Mouse (Mus musculus) cerebellum, adult (tissue): Measurements from ENCODE around the gene Bin2.

Source experiments
- ATAC-seq: cut with Nextera tagmentation; 2 replicates; pipeline ENCODE4 v1.9.2; 2017; ENCODE audit warnings: mild to moderate bottlenecking, moderate library complexity, mixed read lengths; ENCODE audit not compliant: insufficient number of reproducible peaks, low FRiP score, low TSS enrichment

The Bin2 gene

DNA sequence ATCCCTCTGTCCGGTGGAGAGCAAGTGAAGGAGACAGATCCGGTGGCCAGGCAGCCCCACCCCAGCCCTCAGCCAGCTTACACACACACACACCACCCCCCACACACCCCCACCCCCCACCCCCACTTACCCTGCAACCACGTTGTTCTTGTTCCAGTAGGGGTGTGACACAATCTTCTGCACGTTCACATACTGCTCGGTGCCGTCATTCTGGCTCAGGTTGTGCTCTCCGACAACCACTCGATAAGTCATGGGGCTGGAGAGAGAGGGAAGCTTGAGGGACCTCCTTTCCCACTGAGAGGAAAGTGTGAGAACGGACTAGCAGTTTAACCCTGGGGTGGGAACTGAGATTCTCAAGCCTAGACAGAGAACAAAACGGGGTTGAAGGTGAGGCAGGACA is 15.1 kb upstream of the Bin2 start:
- ATAC-seq: no peak

DNA sequence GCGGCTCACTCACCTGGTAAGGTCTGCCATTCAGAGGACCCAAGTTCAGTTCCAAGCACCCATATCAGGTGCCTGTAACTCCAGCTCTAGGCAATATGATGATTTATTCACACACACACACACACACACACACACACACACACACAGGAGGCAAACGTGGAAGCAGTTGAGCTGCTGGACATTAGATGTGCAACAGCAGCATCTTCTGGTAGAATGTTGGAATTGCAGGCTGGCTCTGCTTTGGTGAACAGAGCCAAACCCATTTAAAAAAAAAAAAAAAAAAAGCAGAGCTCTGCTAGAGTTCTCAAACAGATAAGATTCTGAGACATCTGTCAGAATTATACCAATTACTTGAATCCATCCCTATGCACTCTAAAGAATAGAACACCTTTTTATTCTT is 13.7 kb upstream of the Bin2 start:
- no peak for ATAC-seq

DNA sequence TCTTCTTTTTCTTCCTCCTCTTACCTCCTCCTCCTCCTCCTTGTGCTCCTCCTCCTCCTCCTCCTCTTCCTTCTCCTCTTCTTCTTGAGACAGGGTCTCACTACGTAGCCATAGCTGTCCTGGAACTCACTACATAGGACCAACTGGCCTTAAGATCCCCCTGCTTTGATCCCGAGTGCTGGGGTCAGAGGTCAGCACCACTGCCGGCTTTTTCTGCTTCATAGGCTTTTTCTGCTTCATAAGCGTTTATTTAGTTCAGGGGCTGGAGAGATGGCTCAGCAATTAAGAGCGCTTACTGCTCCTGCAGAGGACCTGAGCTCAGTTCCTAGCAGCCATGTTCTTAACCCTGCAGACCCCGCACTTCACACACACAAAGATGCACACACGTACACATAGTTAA is 12.4 kb upstream of the Bin2 start:
- no peak for ATAC-seq

DNA sequence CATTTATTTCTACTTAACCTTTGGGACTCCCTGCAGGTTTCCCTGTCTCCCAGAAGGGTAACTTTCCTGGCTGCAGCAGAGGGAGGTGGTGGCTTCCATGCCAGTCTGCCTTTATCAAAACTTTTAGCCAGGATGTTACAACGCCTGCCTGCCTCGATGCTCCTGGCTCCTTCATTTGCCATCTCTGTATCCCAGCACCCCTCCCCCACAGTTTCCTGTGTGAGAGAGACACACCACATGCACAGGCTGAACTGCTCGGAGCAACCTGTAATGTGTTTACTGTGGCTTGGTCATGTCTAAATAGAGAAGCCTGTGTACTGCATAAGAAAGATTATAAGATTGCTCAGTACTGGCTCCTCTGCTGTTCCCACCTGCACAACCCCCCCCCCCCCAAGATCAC is 11.0 kb upstream of the Bin2 start:
- no peak for ATAC-seq

DNA sequence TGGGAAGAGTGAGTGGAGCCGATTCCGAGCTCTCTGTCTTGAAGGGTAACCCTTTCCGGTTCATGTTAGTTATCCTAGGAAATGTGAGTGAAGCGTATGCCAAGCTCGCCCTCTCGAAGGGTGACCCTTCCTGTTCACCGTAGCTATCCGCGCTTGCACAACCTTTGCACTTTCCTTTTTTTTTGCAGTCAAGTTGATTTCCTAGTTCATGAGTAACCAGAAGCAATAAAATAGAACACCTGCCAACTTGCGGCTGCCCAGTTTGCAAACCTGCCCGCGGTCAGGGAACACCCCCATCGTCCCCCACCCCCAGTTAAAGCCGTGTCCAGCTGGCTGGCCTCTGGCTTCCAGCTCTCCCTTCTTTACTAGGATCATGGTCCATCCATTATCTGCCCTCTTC is 9.7 kb upstream of the Bin2 start:
- no peak for ATAC-seq

DNA sequence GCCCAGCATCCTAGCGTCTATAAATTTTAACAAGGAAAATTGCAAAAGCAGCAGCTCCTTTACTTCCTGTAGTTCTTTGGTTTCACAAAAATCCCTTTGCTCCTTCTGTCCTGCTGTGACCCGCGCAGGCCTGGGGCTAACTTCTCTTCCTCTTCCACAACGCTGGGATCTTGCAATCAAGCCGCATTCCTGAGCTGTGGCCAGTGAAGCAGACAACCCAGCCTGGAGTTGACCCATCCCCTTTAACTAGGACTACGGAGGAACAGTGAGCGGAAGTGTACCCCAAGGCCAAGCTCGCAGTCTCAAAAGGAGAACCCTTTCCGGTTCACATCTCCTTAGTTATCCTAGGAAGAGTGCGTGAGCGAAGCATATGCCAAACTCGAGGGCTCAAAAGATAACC is 9.2 kb upstream of the Bin2 start:
- ATAC-seq: no peak

DNA sequence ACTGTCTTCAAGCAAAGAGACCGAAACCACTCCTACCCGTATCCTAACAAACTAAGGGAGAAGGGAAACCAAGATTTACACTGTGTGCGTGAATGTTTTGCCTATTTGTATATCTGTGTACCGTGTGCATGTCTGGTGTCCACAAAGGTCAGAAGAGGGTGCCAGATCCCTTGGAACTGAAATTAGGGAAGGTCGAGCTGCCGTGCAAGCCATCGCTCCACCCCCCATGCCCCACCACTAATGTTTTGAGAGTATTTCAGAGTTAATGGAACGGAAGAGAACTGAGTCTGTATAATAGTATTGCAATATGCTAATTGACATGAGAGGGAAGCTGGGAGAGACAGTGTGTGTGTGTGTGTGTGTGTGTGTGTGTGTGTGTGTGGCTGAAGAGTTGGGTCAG is 8.3 kb upstream of the Bin2 start:
- no peak for ATAC-seq

DNA sequence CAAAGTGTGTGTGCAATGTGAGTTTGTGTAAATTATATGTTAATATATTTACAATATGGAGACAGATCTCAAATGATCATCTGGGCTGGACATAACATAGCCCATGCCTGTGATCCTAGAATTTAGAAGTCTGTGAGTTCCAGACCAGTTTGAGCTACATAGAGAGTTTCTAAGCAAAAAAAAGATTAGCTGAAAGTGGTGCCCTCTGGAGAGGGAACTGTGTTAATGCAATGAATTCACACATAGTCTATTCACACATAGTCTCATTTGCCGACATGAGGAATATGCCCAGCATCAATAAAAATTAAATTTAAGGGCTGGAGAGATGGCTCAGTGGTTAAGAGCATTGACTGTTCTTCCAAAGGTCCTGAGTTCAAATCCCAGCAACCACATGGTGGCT is 7.2 kb upstream of the Bin2 start:
- ATAC-seq: no peak

DNA sequence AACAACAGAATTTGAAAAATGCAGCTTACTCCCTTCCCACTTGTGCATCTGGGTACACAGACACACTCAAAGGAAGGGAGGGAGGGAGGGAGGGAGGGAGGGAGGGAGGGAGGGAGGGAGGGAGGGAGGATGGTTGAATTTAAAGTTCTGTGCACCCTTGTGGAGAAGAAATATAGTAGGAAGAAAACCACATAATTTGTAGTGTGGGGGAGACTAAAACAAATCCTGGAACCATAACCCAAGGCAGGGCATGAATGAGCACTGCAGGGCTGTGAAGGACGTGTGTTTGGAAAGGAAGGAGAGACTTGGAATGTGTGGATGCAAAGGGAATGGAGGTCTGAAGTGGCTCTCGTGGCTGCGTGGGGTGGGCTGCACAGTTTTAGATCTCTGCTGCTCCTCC is 6.1 kb upstream of the Bin2 start:
- no peak for ATAC-seq

DNA sequence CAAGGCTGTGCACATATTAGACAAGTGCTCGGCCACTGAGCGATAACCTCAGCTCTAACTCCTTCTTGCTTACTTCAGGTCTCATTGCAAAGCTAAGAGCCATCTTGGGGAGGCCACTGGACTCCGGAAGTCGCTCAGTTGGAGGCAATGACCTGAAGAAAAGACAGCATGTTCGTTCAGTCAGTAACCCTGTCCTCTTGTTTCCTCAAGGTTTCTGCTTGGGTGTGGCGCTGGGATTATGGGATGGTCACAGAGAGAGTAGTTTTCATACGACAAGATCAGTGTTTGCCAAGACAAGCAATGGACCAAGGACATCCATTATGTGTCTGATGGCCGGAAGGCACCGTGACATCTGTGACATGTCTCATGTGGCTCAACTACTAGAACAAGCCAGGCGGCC is 5.2 kb upstream of the Bin2 start:
- no peak for ATAC-seq

DNA sequence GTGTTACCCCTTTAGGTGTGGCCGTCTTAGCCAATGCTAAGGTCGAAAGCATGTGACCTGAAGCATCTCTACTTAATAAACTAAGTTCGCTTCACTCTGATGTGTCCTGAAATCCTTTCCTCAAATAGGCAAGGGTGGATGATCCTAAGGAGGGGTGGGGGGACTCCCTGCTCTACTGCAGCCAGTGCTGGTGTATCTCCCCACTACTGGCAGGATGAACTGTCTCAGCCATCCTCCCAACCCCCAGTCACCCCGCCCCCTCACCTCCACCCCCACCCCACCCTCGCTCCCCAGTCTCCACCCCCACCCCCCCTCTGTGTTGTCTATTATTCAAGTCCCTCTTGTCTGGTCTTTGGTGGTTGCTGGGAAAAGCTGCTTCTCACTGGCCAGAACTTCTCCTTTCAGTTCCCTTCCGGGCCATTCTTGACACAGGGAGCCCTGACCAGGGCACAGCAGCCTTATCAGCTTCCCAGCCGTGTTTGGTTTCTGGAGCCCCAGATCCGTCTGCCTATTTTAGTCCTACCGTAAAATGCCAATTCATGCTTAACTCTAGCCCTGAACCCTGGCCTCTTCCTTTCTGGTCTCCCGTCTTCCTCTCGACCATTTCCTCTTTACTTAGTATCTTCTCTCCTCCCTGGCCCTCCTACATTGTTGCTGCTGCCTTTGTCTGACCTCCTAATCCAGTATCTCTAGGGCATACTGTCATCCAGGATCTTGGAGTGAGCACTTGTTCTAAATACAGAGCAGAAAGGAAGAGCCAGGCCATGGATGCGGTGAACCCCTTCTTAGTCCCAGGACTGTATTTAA is 4.4 kb upstream of the Bin2 start:
- no peak for ATAC-seq

DNA sequence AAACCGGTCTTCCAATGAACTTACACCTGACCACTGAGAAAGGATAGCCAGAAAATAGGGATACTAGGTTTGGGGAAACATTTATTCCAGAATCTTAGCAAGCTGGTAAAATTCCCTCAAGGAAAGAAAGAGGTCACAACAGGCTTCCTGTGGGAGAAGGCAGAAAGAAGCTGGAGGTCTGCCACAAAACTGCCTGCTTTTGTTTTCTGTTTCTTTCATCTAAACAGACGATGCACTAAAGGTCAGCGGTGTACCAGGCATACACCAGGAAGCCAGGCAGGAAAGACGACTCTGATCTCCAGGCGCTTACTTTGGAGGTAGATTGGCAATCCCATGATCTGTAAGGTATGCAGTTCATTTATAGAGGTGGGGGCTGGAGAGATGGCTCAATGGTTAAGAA is 1.5 kb upstream of the Bin2 start:
- no peak for ATAC-seq

DNA sequence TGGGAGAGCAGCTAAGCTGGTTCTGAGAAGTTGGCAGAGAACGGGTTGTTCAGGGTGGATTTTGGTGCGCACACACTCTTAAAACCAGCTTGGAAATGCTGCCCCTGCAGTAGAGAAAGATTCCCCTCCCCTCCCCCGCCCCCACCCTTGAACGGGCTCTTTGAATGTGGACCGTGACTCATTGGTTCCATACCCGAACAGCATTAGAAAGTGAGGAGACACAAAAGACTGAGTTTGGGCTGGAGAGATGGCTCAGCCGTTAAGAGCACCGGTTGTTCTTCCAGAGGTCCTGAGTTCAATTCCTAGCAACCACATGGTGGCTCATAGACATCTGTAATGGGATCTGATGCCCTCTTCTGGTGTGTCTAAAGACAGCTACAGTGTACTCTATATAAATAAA is 651 bp upstream of the Bin2 start:
- no peak for ATAC-seq

DNA sequence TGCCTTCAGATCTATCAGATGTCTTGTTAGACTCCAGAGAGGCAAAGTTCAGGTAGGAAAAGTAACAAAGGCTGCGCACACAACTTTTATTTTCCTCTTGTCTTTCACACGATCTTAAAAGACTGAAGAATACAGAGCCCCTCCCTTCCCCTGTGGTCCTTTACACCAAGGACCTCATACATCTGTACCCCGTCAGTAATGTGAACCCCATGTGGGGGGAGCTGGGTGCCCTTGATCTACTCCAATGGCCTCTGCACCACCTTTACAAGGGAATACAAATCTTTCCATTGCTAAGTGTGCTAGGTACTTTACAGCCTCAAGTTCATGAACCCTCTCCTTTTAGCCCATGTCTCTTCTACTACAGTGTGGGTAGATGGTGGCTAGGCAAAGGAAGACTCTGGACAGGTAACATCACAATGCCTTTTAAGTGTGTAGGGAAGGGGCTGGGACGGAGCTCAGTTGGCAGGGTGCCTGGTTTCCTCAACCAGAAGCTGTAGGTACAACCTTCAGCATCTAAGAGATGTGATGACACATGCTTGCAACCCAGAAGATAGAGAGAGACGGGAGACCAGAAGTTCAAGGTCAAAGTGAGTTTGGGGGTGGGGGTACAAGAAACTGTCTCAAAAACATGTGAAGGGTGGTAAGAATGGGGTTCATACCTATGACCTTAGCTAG is 1.3 kb downstream of the Bin2 start:
- ATAC-seq: no peak

DNA sequence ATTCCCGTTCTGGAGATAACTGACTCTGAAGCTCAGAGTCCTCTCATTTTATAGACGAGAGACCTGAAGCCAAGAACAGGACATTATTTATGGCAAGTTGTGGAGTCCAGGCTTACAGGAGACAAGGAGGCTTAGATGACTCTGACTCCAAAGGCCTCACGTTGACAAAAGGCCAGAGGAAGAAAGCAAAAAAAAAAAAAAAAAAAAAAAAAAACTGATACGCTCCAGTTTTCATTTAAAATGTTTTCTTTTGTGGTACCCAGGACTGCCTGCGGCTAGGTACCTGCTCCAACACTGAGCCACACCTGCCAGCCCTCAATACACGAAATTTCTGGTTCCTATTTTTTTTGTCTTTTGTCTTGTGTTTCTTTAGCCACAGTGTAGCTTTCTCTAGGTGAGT is 1.9 kb downstream of the Bin2 start:
- ATAC-seq: no peak

DNA sequence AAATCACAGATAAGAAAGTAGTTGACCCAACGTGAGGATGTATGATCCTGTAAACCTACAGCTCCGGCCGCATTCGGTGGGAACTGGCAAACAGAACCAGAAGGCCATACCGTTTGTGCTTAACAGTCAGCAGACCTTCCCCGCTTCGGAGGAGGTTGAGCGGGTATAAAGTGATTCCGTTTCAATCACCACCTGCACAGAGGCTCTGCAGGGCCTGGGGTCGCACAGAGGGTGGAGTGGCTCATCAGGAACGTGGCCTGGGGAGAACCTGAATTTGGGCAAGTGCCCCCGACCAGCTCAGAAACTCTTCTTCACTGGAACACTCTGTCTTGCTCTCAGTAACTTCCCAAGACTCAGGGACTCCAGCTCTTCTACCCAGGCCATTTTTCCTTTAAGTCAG is 2.5 kb downstream of the Bin2 start:
- no peak for ATAC-seq

DNA sequence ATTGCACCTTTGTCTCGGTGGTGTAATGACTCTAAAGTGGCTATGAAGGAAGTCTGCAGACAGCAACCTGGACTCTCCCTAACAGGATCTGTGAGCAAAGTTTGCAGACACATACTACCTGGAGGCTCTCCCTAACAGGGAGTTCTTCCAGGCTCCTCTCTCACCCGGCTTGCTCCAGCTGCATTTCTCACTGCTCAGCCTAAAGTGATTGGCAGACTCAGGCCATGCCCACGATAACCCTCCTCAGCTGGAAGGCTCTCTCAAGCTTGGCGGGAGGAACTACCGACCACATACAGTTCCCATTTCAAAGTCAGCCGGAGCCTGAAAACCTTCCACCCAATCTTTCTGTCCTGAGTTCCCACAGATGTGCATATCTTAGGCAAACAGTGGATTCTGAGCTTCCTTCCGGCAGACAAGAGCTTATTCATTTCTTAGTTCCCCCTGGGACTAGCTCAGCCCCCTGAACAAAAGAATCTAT is 3.1 kb downstream of the Bin2 start:
- ATAC-seq: no peak

DNA sequence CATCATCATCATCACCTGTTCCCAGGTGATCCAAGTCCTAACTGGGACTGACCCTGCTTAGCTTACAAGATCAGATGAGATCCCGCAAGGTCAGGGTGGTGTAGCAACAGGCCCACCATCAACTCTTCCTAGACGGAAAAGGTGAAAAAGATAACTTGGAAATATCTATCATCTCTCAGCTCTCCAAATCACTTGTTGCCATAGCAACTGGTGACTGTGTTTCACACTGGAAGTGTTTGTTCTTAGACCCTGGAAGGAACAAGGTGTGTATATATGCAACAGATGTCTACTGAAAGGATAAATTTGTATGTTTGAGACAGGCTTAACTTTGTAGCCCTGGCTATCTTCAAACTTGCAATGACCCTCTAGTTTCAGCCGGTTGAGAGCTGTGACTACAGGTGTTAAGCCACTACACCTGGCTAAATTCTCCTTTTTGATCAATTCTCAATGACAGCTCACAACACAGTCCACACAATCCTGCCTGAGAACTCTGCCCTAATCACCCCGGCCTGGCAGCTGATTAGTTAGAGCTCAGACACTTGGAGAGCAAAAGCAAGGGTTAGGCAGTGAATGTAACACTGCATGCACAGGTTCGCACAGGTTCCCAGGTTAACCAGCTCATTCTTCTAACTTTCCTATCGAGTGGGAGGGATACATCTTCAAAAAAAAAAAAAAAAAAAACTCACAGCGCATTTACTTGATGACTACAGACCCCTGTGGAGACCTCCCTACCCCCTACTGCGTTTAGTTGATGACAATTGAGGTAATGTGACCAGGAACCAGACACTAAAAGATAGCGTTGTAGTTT is 3.7 kb downstream of the Bin2 start:
- ATAC-seq: no peak

DNA sequence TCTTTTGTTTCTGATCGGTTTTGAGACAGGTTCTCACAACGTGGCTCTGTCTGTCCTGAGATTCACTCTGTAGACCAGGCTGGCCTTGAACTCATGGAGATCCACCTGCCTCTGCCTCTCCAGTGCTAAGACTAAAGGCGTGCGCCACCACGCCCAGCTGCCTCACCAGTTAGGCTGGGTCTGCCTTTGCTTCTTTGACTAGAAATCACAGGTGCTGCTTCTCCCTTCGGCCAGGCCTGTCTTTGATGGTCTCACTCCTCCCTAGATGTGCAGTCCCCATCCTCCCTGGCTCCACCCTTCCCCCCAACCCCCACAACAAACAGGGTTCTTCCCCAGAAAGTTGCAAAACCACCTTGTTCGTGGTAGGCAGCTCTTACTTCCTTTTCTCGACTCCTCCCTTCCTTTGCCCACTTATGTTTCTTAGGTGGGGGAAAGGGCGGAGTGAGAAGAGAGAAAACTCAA is 4.5 kb downstream of the Bin2 start:
- no peak for ATAC-seq

DNA sequence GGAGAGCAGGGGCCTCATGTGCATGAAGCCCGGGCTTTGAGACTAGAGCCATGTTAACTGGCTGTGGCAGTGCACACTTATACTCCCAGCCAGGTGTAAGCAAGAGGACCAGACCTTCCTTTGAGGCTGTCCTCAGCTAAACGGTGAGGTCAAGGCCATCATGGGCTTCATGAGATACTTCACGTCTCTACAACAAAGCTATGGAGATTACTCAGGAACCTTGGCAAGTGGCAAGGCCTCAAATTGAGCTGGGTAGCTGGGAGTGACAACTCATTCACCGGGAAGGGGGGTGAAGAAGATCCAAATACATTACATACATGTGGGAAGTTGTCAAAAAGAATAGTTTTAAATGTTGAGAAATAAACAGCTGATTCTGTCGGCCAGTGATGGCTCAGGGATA is 8.5 kb downstream of the Bin2 start:
- no peak for ATAC-seq

DNA sequence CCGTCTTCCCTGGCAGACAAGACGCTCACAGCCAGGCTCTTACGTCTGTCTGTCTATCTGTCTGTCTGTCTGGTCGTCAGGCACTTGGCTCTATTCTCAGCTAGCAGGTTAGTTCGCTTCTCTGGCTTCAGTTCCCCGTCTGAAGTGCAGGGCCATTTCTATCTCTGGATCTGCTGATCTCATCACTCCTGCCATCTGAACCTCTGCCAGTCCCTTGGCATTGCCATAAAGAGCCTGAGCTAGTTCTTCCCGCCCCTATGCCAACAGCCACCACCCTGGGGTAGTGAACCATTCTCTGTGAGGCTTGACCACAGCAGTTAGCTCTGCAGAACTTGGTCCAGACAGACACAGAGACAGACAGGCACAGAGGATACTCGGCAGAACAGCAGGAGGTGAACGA is 9.0 kb downstream of the Bin2 start:
- ATAC-seq: 0 out of 2 replicates have a peak, but pooled peaks have one; percentile 56
